Mouse (Mus musculus): ENCODE results near the gene Vps9d1. TPM values are rescaled to one million over a fixed set of nuclear protein-coding genes. Genes with fewer than 3 reads are reported as not detected.
"Not testable (repeated sequence)": the region's sequence is repeated elsewhere in the genome, so short reads cannot be mapped to it uniquely, and the experiment has no call there.

The Vps9d1 gene
- total RNA-seq, 4 experiments from 2014 or later, result 13.7 to 22.6 (median 21.7) TPM

DNA sequence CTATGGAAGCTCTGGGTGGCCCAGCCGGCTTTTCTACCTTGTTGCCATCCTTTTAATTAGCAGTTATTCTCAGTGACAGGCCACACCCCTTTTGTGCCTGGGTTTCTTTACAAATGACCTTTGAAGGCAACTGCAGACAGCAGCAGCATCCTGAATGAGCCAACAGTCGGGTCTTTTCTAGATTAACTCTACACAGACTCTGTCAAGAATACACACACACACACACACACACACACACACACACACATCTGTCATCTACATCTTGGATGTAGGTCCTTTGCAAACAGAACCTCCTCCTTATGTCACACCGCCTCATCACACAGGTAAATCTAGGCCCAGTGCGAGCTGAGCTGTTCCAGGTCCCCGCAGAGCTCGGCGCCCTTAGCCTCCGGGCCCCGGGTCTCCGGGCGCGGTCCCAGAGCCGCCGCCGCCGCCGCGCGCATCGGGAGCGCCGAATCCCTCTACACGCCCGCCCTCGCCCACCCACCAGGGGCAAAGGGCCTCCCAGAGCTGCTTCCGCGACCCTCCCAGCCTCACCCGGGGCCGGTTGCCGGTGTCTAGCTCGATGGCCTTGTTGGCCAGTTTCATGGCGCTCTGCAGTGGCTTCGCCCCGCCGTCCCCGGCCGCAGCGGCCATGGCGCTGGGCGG lies 573 bp downstream of the Vps9d1 start:
- DNase-seq (ENCODE audit: low spot score in 2 of 2), result no peak

DNA sequence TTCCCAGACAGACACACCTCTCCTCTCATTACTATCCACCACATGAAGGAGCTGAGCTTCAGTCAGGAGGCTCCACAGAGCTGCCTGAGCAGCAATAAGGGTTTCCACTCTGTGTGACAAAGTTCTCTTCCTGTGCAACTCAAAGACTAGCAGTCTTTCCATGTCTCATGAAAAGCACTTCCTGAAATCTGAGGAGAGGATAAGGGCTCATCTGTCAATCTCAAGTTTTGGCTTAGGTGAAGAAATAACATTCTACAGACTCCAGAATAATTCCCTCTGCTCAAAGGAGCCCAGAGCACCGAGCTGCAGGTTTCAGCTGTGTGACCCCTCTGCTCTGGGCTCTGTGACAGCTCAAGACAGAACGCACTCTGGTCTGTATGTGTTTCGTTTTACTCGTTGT lies 1.2 kb downstream of the Vps9d1 start:
- DNase-seq (ENCODE audit: low spot score in 2 of 2), result no peak

DNA sequence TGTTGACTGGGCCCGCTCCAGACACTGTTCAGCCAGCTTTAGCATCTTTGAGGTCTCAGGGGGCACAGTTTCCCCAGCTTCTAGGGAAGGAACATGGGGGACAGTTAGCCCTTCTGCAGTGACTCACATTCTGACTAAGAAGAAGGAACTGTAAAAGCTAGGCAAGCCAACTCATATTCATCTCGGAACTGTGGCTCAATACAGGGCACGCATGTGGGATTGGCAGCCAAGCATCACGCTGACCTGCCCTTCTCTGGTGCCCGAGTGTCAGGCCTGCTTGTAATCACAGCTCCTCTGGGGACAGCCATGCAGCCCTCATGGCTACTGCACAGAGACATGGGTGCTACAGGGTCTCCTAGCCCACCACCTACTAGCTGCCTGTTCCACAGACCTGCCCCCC lies 3.2 kb downstream of the Vps9d1 start:
- no peak for DNase-seq (ENCODE audit: low spot score in 2 of 2)

DNA sequence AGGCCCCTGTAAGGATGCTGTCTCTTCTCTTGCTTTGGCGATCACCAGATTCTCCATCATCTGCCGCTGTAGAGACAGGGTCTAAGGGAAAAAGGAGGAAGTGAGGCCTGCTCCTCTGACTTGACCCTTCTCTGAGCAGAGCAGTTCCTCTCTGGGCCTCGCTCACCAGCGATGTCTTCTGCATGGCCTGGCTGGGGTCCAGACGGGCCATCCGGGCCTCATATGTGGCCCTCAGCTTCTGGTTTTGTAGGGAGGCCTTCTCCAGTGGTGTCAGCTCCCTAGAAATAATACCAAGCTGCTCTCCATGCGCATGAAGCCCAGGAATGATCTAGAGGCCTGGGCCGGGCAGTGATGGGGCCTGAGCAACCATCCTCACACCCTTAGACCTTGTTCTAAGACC lies 5.6 kb downstream of the Vps9d1 start:
- no peak for DNase-seq (ENCODE audit: low spot score in 2 of 2)

DNA sequence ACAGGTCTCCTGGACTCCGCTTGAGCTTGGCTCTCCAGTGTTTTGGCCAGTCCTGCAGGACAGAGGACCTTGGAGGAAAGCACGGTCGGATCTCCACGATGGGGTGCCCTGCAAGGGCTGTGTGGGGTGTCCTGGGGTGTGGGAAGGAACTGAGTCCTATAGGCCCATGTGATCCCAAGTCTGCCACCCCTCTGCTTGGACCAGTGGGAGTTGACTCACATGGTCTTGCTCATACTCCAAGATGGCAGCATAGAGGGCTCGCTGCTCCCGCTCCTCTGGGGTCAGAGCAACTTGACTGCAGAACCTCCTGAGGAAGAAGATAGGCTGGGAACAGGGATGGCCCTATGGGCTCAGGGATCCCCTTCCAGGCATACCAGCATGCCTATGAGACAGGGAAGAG lies 6.4 kb downstream of the Vps9d1 start:
- no peak for DNase-seq (ENCODE audit: low spot score in 2 of 2)

DNA sequence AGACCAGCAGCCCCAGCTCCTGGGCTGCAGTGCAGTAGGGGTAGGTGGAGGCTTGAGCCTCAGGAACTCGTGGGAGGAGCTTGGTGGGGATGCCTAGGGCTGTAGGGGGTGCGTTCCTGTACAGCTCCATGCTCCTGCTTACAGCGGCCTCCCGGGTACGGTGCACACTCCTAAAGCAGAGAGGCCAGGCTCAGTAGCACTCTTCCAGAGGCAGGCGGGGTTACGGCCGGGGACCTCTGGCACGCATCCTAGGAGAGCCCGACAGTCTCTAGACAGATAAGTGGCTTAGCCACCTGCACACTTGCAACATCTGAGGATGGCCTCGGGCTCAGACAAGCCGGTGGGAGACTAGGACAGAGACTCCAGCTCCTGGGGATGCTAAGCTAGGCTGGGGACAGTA lies 8.6 kb downstream of the Vps9d1 start:
- DNase-seq (ENCODE audit: low spot score in 2 of 2), result no peak

DNA sequence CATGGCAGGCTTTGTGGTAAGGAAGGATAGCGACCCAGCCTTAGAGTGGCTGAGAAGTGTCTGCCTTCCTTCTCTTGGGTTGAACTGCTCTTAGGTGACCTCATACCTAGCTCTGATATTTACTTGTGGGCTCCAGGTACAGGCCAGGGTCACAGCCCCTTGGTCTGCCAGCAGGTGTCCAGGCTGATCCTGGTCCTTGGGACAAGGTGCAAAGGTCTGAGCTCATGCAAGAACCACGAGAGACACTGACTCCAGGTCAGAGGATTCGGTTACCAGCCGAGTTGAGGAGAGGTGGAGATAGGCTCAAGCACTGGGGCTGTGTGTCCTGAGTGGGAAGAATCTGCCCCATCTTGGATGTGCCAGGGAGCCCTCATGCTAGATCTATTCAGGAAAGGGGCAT lies 9.8 kb downstream of the Vps9d1 start:
- no peak for DNase-seq (ENCODE audit: low spot score in 2 of 2)

DNA sequence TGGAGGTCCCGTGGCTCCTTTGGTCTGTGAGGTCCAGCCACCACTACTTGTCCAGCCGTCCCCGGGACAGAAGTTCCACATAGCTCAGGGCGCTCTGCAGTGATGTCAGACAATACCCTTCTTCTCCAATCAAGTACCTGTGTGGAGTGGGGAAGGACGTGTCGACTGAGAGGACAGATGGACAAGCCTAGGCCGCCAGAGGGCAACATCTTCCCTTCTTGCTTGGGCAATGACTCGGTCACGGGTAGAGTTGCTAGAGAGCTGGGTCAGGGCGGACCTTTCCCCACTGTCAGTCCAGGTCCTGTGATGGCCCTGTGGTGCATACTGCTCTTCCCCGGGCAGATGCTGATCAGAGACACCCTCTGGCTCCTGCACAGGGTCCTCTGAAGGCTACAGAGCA lies 11.1 kb downstream of the Vps9d1 start:
- DNase-seq (ENCODE audit: low spot score in 2 of 2), result no peak

DNA sequence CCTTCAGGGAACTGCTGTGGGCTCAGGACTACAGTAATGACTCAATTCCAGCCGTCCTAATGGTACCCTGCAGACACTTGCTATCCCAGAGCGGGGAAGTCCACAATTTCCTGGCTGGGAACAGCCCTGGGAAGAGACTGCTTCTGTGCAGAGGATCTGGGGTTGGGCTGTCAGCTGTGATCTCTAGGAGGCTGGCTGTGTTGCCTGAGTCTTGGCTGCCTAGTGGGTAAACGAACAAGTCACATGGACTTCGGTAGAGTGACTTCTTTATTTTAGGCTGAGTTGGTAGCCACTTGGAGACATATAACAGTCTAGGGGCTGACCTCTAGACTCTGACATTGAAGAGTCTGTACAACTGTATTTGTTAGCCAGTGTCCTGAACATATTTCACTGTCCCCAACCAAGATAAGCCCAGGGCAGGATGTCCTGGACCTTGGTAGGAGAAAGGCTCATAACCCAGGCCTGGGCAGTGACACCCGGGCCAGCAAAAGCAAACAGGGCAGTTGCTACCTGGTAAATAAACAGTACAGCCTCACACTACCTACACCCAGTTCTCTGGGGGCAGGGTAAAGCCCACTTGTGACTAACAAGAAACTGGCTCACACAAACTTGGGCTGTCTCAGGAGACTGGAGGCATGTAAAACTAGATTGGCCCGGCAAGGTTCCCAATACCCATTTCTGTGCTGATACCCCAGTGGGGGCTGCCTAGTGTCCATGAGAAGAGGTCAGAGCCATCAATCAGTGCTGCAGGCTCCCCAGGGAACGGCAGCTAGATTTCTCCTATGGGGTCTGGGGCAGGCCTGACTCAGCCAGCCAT lies 11.8 kb downstream of the Vps9d1 start:
- no peak for DNase-seq (ENCODE audit: low spot score in 2 of 2)

DNA sequence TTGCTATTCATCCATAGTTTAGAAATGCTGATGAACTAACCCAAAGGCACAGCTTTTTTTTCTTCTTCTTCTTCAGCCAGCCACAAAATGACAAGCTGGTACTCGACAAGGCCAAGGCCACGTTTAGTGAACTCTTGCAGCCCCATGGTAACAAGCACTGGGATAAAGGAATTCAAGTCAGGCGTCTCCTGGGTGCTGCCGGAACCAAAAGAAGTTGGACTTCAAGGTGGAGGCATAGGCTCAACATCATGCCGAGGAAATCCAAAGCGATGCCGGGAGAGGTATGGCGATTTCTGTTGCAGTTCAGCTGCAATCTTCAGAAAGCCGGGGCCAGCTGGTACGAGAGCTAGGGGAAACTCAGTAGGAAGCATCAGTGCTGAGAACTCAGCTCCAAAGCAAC lies 14.8 kb downstream of the Vps9d1 start:
- DNase-seq (ENCODE audit: low spot score in 2 of 2), result no peak

DNA sequence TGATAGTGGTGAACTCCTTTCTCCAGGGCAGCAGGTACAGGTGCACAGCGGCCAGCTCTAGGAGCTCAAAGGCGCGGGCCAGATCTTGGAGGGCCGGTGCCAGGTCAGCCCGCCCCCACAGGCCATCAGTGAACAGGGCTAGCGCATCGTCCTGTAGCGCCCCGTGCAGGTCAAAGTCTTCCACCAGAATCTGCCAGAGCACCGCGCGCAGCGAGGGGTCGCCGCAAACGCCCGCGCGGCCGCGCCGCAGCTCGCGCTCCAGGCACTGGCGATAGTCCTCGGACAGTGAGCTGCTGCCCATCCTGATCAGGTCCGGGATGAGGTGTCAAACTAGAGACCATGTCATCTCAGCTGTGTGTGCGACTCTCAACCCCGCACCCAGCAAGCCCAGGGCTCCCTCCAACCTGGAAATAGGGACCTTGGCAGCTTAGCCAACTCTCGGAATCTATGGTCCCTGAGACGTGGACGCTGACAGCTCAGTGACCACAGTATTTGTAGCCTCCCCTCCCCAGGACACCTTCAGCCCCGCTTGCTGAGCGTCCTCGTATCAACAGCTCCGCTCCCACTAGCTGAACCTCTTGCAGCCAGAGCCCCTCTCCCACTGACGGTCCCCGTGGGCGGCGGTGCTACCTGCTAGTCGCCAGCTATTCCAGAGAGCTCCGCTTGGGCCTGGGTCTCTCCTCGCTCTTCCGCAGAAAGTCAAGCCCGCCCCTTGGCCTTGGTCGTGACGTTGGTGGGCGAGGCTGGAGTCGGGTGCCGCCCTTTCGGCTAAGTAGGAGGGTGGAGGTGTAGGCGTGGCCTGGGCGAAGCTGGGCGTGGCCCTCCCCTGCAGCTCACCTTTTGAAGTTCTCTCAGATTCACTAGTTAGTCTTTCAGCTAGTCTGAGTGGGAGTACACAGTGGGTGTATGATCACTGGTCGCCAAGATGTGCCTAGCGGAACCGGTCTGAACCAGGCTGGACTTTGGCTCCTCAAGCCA lies 18.3 kb downstream of the Vps9d1 start, which contains the start of gene Spata2l:
Spata2l (minus strand) TSS at position 714 of the 978 bp plus-strand sequence.
- DNase-seq (ENCODE audit: low spot score in 2 of 2), result peak; percentile 75 to 79

DNA sequence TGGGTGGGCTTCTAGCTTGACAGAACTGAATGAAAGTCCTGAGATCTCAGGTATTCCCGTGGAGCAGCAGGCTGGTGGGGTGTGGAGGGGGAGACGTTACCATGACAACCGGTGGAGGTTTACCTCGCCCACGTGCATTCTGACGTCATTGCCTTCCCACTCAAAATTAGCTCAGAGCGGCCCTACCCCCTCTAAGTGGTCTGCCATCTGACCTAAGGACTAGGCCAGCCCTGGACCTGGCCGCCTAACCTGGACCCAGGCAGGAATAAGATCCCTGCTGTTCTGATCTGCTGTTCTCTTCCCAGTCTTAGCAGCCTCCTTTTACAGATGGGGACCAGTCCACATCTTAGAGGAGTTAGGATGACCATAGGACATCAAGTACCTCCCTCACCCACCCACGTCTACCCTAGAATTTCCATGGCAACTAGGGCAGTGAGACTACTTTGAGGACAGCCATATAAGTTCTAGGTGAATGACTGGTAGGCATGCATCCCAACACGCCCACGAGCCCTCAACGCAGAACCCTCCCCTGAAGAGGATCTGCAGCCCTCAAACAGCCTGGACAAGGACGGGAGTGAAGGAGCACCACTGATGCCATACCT lies 19.1 kb downstream of the Vps9d1 start:
- no peak for DNase-seq (ENCODE audit: low spot score in 2 of 2)

DNA sequence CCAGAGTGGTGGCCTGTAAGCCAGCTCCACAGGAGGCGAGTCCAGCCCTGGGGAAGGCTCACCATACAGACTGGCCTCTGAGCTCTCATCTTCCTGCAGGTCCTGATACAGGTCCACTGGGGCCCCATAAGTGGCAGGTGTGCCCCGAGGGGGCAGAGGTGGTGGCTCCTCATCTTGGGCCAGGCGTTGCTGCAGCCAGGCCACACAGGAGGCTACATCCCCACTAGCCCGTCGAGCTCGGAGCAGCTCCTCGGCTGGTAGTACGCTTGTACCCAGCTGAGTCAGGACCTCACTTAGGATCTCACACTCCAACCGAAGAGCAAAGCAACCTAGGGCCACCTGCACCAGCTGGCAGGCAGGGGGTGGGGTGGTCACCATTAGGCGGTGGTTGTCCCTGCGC lies 20.4 kb downstream of the Vps9d1 start:
- DNase-seq (ENCODE audit: low spot score in 2 of 2), result no peak

DNA sequence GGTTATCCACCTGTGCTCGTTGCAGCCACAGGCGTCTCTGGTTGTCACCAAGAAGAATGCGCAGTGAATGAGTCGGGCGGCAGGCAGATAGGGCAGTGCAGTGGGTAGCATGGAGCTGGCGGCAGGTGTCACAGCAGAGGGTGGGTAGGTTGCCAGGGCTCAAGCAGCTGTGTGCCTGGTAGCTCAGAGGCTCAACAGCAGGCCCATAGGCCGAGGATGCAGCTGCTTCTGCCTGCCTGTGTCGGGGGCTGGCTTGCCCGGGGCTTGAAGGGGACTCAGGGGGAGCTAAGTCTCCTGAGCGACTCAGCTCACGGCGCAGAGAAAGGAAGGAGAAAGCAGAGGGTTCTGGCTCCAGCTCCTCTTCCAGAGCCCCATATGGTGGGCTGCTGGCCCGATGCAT lies 20.8 kb downstream of the Vps9d1 start:
- no peak for DNase-seq (ENCODE audit: low spot score in 2 of 2)

DNA sequence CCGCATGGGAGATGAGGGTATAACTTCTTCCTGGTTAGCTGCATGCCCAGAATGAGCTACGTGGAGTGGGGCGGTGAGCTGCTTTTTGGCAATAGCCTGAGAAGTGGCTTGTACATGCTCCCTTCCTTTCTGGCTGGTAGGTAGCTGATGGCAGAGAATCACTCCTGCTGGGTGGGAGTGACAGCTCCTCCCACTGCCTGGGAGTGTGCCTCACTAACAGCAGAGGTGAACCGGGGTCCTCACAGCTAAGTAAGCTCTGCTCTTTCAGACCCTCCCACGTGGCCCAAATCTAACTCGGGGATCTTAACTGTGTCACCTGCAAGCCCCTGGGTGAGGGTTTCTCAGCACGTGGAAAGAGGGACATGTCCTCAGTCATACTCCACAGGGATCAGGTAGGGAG lies 21.6 kb downstream of the Vps9d1 start:
- DNase-seq (ENCODE audit: low spot score in 2 of 2), result no peak

DNA sequence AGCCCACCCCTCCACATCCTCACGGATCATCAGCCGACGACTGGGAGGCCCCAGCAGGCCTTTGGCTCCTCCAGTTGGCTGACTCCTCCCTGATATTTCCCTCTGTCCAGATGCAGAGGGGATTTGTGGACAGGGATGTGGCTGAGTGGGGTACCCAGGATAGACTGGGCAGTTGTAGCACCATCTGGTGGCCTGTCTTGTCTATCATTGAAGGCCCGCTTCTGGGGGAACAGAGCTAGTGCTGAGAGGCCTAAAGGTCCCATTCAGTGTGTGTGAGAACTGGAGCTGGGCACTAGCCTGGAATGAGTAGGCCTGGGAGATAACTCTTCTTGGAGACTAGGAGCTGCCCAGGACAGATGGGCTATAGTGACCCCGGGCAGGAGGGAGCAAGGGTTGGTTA lies 22.4 kb downstream of the Vps9d1 start:
- DNase-seq (ENCODE audit: low spot score in 2 of 2), result no peak

DNA sequence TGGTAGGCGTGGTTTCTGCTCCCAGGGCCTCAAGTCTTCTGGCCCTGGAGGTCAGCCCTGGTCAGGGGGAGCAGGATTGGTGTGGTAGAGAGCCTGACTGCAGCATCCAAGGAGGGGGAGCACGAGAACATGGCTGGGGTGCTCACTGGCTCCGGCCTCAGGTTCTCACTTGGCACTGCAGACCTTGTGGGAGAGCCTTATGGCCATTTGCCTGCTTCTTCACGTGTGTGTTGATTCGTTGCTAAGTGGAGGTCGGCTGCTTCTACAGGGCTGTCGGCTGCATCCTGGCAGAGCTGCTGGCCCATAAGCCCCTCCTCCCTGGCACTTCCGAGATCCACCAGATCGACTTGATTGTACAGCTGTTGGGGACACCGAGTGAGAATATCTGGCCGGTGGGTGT lies 23.8 kb downstream of the Vps9d1 start:
- DNase-seq (ENCODE audit: low spot score in 2 of 2), result not testable (repeated sequence)

DNA sequence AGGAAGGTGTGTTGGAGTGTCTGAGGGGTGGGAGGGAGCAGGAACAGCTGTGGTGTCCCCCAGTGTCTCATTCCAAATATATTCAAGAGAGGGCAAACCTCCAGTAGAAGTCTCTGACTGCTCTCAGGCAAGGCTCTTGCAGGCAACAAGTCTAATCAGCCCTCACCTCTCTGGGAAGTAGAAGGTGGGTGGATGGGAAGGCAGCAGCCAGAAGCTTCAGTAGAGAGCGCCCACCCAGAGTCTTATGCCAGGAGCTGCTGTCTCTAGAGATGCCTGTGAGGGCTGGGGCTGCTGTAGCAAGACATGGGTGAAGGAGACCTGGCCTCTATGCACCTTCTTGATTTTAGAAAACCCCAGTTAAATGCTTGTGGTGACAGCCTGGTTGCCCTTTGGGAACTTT lies 25.7 kb downstream of the Vps9d1 start:
- DNase-seq (ENCODE audit: low spot score in 2 of 2), result no peak

DNA sequence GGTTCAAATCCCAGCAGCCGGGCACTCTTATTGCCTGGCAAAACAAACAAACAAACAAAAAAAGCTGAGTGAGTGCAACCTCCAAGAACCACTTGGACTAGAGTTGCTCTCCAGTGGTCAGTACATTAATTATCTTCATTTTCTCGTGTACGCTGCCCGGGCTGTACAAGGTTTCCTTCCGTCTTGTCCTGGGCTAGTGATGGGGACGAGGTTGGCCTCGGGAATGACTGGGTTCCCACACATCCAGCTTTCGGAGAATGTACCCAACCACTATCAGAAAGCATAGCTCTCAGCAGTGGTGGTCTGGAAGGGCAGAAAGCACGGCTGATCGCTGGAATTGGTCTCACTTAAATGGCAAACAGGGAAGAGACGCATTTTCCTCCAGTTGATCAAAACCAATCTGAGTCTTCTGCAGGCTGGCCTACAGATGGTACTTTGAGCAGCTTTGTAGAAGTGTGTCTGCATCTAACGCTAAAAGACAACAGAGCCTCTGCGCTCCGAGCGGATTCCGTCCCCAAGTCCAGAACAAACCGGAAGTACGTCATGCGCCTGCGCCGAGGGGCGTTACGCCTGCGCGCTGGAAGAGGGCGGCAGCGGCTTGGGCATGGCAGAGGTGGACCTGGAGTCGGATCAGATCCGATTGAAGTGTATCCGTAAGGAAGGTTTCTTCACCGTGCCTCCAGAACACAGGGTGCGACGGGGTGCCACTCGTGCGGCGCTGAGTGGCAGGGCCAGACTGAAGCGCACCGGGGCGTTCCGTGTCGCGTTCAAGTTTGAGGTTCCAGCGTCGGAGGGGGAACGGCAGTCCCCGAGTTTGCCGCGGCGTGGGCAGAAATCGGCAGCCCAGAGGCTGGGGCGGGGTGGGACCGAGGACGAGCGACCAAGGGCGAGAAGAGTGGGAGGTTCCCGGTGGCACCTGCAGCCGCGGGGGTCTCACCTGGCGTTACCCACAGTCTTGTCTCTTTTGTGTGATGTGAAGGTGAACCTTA lies 29.6 kb downstream of the Vps9d1 start, which contains the start of gene Cdk10:
Cdk10 (plus strand) TSS at position 565 of the 989 bp plus-strand sequence.
- peak; percentile 77 to 83 for DNase-seq (ENCODE audit: low spot score in 2 of 2)

DNA sequence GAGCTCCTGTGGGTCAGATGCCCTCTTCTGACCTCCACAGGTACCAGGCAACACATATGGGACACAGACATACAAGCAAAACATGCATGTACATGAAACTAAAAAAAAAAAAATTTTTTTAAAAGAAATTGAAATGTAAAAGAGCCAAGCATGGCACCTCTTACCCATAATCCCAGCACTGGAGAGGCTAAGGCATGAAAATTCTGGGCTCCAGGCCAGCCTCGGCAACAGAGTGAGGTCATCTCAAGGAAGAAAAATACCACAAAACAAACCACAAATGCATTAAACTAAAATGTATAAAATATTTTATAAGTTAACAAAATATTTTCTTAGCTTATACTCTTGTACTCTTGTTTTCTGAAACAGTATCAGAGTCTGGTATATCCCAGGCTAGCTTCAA lies 33.2 kb downstream of the Vps9d1 start:
- DNase-seq (ENCODE audit: low spot score in 2 of 2), result no peak

All from gastrocnemius, adult 8-10 months (tissue).